Mouse (Mus musculus) ES-CJ7 (cell line): ENCODE measurements around the gene Svbp.

ENCODE experiments used
- DNase-seq: peaks from one replicate; pipeline ENCODE4 v3.0.0; 2011; ENCODE audit warnings: low read depth, low spot score

Gene Svbp

GRCm38 (mm10) chr4:119245961-119246360 lies 50.9 kb downstream of the Svbp start:
- DNase-seq = no peak

- no peak for DNase-seq
Measured at GRCm38 (mm10) chr4:119246688-119247225, 51.7 kb downstream of the Svbp start.

- peak; percentile 91 for DNase-seq
Measured at GRCm38 (mm10) chr4:119247462-119248235, 52.5 kb downstream of the Svbp start.

- no peak for DNase-seq
Measured at GRCm38 (mm10) chr4:119248407-119248965, 53.4 kb downstream of the Svbp start.
